Mouse (Mus musculus): ENCODE data around the gene Fbxw25.
"Not testable (repeated sequence)": the region's sequence is repeated elsewhere in the genome, so short reads cannot be mapped to it uniquely, and the experiment has no call there.

Fbxw25 gene

GRCm38 (mm10) chr9:109664552-109664951 lies at the start of gene Fbxw25:
Gene Fbxw25, minus strand, starts transcription at chr9:109664652.
- DNase-seq, result not testable (repeated sequence)

GRCm38 (mm10) chr9:109702600-109702999 lies 38.1 kb upstream of the Fbxw25 start, which contains the start of gene Fbxw18:
Gene Fbxw18, minus strand, starts transcription at chr9:109702700.
- not testable (repeated sequence) for DNase-seq

GRCm38 (mm10) chr9:109685299-109685698 lies 20.8 kb upstream of the Fbxw25 start:
- peak; percentile 2 for DNase-seq

- DNase-seq, result not testable (repeated sequence)
These were observed 38.5 kb downstream of the Fbxw25 start, which contains the start of gene Fbxw24 for GRCm38 (mm10) chr9:109625957-109626356. Gene Fbxw24, minus strand, starts transcription at chr9:109626057.

- DNase-seq, result not testable (repeated sequence)
These were observed 57.6 kb downstream of the Fbxw25 start for GRCm38 (mm10) chr9:109606837-109607236.

- not testable (repeated sequence) for DNase-seq
These were observed 62.3 kb downstream of the Fbxw25 start for GRCm38 (mm10) chr9:109602128-109602527.

GRCm38 (mm10) chr9:109597226-109597625 lies 67.2 kb downstream of the Fbxw25 start:
- no peak for DNase-seq
